Mouse (Mus musculus) heart, postnatal 36 days (tissue): ENCODE measurements around the gene Kcnj12. TPM values are rescaled to one million over a fixed set of nuclear protein-coding genes. Genes with fewer than 3 reads are reported as not detected.

Experiments
- DNase-seq, 2 experiments: peaks; one replicate each; pipeline ENCODE4 v3.0.0; 2021 to 2022
- intact Hi-C: fragments of 180-260 bp; cut with DNase I; formaldehyde crosslinking; loops from one replicate; pipeline ENCODE4 v1.15.1; 2025
- total RNA-seq, 2 experiments: library from RNA; stranded (reverse); gene quantifications; 2 replicates each; pipeline ENCODE4 v1.2.3; 2021

Gene Kcnj12
- total RNA-seq, 2 experiments from 2014 or later, result 22.8 to 24.9 TPM

GRCm38 (mm10) chr11:61043055-61043992 lies 21.0 kb downstream of the Kcnj12 start:
- no peak for DNase-seq
- intact Hi-C loops, result loop anchor here (5.0 kb wide), 1 partner anchor 66 kb away; no protein-coding TSS in a partner anchor

GRCm38 (mm10) chr11:61044741-61045140 lies 22.4 kb downstream of the Kcnj12 start:
- intact Hi-C loops, result loop anchor here (5.0 kb wide), 2 partner anchors 67 to 92 kb away; no protein-coding TSS in a partner anchor
- no peak for DNase-seq

- no peak for DNase-seq
- intact Hi-C loops, result loop anchor here (5.0 kb wide), 1 partner anchor 95 kb away; no protein-coding TSS in a partner anchor
Observed at GRCm38 (mm10) chr11:61047441-61047840, 25.1 kb downstream of the Kcnj12 start.

- intact Hi-C loops, result no loop called here
- DNase-seq, result no peak
Observed at GRCm38 (mm10) chr11:61051151-61051550, 28.8 kb downstream of the Kcnj12 start.

GRCm38 (mm10) chr11:61056871-61057270 lies 34.5 kb downstream of the Kcnj12 start:
- no peak for DNase-seq
- intact Hi-C loops, result no loop called here

GRCm38 (mm10) chr11:61059691-61060457 lies 37.5 kb downstream of the Kcnj12 start:
- DNase-seq, result no peak
- intact Hi-C loops, result no loop called here

GRCm38 (mm10) chr11:61060634-61061033 lies 38.3 kb downstream of the Kcnj12 start:
- peak; percentile 28 to 49 for DNase-seq
- intact Hi-C loops, result no loop called here

- DNase-seq, result no peak
- intact Hi-C loops, result no loop called here
Observed at GRCm38 (mm10) chr11:61062548-61063461, 40.4 kb downstream of the Kcnj12 start.

- DNase-seq, result no peak
- intact Hi-C loops, result no loop called here
Observed at GRCm38 (mm10) chr11:61063503-61063902, 41.1 kb downstream of the Kcnj12 start.

- intact Hi-C loops, result no loop called here
- DNase-seq, result no peak
Observed at GRCm38 (mm10) chr11:61065620-61066019, 43.3 kb downstream of the Kcnj12 start.

- DNase-seq, result no peak
- intact Hi-C loops, result no loop called here
Observed at GRCm38 (mm10) chr11:61067133-61067835, 44.9 kb downstream of the Kcnj12 start.

- DNase-seq, result no peak
- intact Hi-C loops, result no loop called here
Observed at GRCm38 (mm10) chr11:61068866-61069265, 46.5 kb downstream of the Kcnj12 start.

- no peak for DNase-seq
- intact Hi-C loops, result no loop called here
Observed at GRCm38 (mm10) chr11:61069645-61070044, 47.3 kb downstream of the Kcnj12 start.

GRCm38 (mm10) chr11:61074646-61075317 lies 52.4 kb downstream of the Kcnj12 start:
- intact Hi-C loops, result no loop called here
- DNase-seq, result no peak

GRCm38 (mm10) chr11:61075361-61076326 lies 53.3 kb downstream of the Kcnj12 start:
- DNase-seq, result no peak
- intact Hi-C loops, result no loop called here

GRCm38 (mm10) chr11:61081624-61082023 lies 59.3 kb downstream of the Kcnj12 start:
- DNase-seq, result no peak
- intact Hi-C loops, result no loop called here

- no peak for DNase-seq
- intact Hi-C loops, result loop anchor here (2.0 to 5.0 kb wide), 2 partner anchors 183 to 393 kb away; partner anchors contain the start of gene Llgl1
Observed at GRCm38 (mm10) chr11:61090195-61090594, 67.8 kb downstream of the Kcnj12 start.

GRCm38 (mm10) chr11:61091192-61091591 lies 68.8 kb downstream of the Kcnj12 start:
- no peak for DNase-seq
- intact Hi-C loops, result loop anchor here (1.0 to 5.0 kb wide), 3 partner anchors 138 to 394 kb away; partner anchors contain the start of gene Llgl1
